Mouse (Mus musculus) thymus, postnatal 36 days (tissue): Measurements from ENCODE around the gene Angel1.

Experiments used
- DNase-seq, 2 experiments: peaks; one replicate each; pipeline ENCODE4 v3.0.0; 2022; ENCODE audit warnings: mixed read lengths in 2 of 2

Angel1 gene

GRCm38 (mm10) chr12:86678591-86679545, 47.4 kb downstream of the Angel1 start, which contains the start of gene Vash1:
TSS of gene Vash1 (plus strand) at chr12:86678700.
- DNase-seq: peak; percentile 51 to 58

DNA sequence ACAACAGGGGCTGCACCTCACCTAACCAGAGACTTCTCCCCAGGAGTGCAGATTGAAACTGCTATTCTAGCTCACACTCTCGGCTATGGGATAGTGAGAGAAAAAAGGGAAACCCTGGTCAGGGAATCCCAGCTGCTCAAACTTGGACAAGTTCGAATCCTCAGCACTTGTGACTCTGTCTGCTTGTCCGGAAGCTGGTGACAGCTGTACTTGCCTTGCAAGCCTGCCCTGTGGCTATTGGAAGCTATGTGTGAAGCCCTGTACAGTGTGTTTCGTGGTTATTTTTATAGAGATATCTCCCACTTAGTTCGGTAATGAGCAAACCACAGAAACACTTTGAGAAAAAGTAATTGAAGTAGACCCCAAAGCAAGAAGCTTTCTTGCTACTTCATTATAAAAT, 53.8 kb downstream of the Angel1 start:
- no peak for DNase-seq

GRCm38 (mm10) chr12:86672105-86672504, 54.2 kb downstream of the Angel1 start:
- DNase-seq: no peak

DNA sequence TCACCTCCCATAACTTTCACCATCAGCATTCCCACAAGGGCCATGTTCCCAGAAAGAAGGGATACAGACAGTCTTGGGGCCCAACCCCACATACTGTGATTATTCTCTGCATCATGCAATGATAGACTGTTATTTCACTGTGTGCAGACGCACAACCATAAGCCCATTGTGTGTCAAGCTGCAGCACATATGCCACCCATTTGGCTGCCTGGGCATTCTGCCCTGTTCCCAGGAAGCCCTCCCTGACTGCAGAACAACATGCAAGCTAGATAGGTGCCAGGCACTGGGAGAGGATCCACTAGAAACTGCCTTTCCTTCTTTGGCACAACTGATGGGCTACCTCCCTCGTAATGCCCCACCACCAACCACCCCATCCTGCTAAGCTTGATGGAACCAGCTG, 57.9 kb downstream of the Angel1 start:
- no peak for DNase-seq

DNA sequence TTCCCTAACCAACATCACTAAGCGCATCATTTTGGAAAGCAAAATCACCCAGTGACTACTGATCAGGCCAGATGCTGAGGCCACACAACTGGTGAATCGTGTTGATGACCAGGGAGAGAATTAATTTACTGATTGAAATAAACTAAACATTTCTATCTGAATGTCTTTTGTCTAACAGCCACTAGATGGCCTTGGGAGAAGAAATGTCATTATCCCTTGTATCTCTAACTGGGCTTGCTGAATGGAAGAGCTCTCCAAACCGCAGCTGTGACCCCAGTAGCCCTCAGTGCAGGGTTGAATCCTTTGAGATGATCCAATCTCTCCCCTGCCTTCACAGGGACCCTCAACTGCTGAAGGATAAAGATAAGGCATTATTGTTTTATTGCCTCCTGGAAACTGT, 60.6 kb downstream of the Angel1 start:
- DNase-seq: no peak

DNA sequence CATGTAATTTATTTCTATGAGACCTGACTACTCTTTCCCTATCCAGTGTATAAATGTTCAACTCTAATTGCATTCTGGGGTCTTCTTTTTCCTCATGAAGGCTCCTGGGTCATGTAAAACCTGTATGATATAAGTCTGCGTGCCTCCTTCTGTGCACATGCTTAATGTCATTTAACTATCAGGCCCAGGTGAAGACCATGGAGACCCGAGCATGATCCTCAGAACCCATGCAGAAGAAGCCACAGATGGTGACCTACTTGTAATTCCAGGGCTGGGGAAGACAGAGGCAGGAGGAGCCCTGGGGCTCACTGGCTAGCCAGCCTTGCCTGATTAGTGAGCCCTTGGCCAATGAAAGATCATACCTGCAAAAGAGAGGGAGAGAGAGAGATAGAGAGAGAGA, 65.8 kb downstream of the Angel1 start:
- no peak for DNase-seq

GRCm38 (mm10) chr12:86659447-86659968, 66.8 kb downstream of the Angel1 start:
- DNase-seq: peak; percentile 31 to 46

- no peak for DNase-seq
These were observed 73.7 kb downstream of the Angel1 start for GRCm38 (mm10) chr12:86652570-86653041.

DNA sequence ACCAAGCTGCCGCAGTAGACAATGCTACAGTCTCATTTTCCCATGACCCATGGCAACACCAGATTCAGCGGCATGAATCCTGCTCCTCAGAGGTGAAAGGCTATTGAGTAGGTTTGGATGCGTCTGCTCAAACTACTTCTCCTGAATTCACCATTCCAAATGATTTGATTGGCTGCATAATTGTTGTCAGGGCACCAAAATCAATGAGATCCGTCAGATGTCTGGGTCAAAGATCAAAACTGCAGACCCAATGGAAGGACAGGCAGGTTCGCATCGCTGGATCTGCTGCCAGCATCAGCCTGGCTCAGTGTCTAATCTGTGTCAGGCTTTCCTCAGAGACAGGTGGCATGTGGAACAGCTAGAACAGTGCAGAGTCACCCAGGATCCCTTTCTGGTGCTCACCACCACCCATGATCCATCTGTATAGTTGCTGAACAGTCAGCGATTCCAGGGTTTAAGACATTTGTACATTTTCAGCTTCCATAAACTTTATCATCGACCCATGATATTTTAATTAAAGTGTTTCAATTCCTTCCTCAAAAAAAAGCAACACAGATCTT, 74.9 kb downstream of the Angel1 start:
- no peak for DNase-seq
